Mouse (Mus musculus) forebrain, embryonic 16.5 days (tissue): ENCODE measurements at regions not wholly inside any gene's neighbourhood (a gene's known extent, or its start where the extent isn't known, plus 50 kb on each side); places are given as distances from the start of the nearest gene placed in this dataset.
A peak's percentile ranks its signal among the peaks of the same experiment; 100 is the strongest.

ENCODE experiments used
- ATAC-seq: fragments of 200-750 bp; cut with Nextera tagmentation; 2 replicates; pipeline ENCODE4 v1.8.0; 2017; ENCODE audit warnings: mild to moderate bottlenecking, moderate library complexity
- H3K27ac ChIP-seq: fragments of 300-500 bp; sonication (generic); 2 replicates; pipeline ENCODE4 v1.5.1; 2014; ENCODE audit warnings: low read length, control low read depth
- H3K27me3 ChIP-seq: fragments of 300-500 bp; sonication (generic); replicated peaks from 2 replicates; pipeline ENCODE4 v1.6.1; 2014; ENCODE audit warnings: low read length; ENCODE audit not compliant: control insufficient read depth, insufficient read depth
- H3K36me3 ChIP-seq: fragments of 300-500 bp; sonication (generic); 2 replicates; pipeline ENCODE4 v1.6.1; 2014; ENCODE audit not compliant: control insufficient read depth, insufficient read depth
- H3K4me1 ChIP-seq: fragments of 300-500 bp; sonication (generic); replicated peaks from 2 replicates; pipeline ENCODE4 v1.6.1; 2014; ENCODE audit warnings: low read length; ENCODE audit not compliant: control insufficient read depth, insufficient read depth
- H3K4me2 ChIP-seq: fragments of 300-500 bp; sonication (generic); 2 replicates; pipeline ENCODE4 v1.6.1; 2014; ENCODE audit warnings: mild to moderate bottlenecking, low read length, control low read depth
- H3K4me3 ChIP-seq: fragments of 300-500 bp; sonication (generic); replicated peaks from 2 replicates; pipeline ENCODE4 v1.5.1; 2014; ENCODE audit warnings: mild to moderate bottlenecking, low read length, control low read depth
- H3K9ac ChIP-seq: fragments of 300-500 bp; sonication (generic); replicated peaks from 2 replicates; pipeline ENCODE4 v1.6.1; 2014; ENCODE audit warnings: low read depth, low read length, control low read depth
- H3K9me3 ChIP-seq: fragments of 300-500 bp; sonication (generic); 2 replicates; pipeline ENCODE4 v1.6.1; 2016; ENCODE audit warnings: low read length; ENCODE audit not compliant: control insufficient read depth
- WGBS: fragments of 180-500 bp; shearing (Covaris S2); extraction: QIAGEN DNeasy Blood & Tissue Kit; methylation state at CpG from one replicate; pipeline ENCODE4 v1.1.7; 2014; 5-methylcytosine and 5-hydroxymethylcytosine counted together

DNA sequence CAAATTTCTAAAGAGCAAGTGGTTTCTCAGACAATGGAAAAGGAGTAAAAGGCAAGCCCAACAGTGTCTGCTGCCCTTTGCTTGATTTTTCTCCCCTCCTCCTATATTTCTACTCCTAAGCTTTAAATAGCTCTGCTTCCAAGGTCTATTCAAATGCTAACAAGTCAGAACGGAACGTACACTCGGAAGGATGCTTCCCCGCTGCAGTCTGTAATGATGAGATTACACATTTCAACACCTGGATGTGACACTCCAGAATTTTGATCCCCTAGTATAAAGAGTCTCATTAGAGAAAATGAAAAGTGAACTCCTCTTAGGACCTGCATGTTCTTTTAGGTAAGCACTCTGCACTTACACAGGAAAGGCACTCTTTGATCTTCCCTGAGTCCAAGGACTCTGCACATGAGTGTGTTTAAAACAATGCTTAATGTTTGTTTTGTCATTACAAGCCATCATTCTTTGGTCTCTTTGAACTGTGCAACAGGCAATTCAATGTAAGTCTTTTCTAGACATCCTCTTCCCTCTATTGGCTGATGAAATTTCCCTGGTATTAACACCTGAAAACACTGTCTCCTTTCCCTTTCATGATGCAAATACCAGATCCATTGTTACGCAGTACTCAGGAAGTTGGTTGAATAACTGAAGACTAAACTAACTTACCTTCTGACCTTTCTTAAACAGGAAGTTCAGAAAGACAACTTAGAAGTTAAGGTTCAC lies 278.7 kb downstream of the Epha7 start:
- Histone ChIP-seq H3K27ac (no peak overlapping the region), H3K27me3 (no peaks in the 10 kb centered on the region), H3K9me3 (no peaks in the 10 kb centered on the region), H3K9ac (no peak overlapping the region), H3K4me1 (no peaks in the 10 kb centered on the region), H3K4me2 (no peak overlapping the region), H3K4me3 (no peak overlapping the region), H3K36me3 (no peaks in the 10 kb centered on the region)
- no peak for ATAC-seq
- WGBS: 25% methylated on average over 5 of the region's 5 CpGs

DNA sequence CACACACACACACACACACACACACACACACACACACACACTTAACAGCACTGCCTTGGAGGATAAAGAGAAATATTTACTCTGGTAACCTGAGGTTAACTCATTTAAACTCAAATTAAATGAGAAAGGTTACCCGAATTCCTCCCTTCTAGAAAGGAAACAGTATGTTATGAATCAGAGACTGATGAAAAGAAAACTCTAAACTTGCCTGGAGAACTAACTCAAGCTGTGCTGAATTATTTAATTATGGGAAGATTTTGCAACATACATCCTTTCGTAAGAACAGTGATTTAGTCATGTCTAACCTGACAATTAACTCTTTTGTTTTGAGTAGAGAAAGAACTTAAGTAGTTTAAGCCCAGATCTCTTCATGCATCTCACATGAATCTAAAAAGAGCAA lies 289.4 kb downstream of the Epha7 start:
- H3K36me3 ChIP-seq: no peaks in the 10 kb centered on the region
- no peak for ATAC-seq
- no peaks in the 10 kb centered on the region for H3K27me3 ChIP-seq
- H3K4me3 ChIP-seq: no peak overlapping the region
- no peaks in the 10 kb centered on the region for H3K4me1 ChIP-seq
- H3K9ac ChIP-seq: no peak overlapping the region
- WGBS: 38% methylated on average over 2 of the region's 2 CpGs
- H3K9me3 ChIP-seq: no peaks in the 10 kb centered on the region
- H3K27ac ChIP-seq: no peak overlapping the region
- H3K4me2 ChIP-seq: no peak overlapping the region

GRCm38 (mm10) chr4:29103414-29103813 lies 290.5 kb downstream of the Epha7 start:
- no peaks in the 10 kb centered on the region for H3K27me3 ChIP-seq
- 93% methylated on average over 1 of the region's 1 CpGs for WGBS
- H3K4me2 ChIP-seq: no peak overlapping the region

DNA sequence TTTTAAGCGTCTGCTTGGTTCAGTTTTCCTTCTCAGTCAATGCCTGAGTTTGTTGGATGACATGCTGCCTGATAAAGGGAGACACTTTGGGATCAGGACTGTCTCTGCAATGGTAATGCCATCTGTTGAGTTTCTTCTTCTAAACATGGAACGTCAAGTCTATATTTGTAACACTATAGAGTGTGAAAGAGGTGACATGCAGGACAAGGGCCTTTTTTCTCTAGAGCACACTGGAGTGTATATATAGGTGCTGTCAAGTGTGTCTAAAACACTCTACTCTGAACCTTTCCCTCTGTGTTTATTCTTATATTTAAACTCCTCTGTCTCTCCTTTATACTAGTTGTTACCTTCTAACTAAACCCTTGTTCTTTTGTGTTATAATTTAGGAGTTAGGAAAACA lies 299.6 kb downstream of the Epha7 start:
- no peaks in the 10 kb centered on the region for H3K36me3 ChIP-seq
- 79% methylated on average over 2 of the region's 2 CpGs for WGBS
- peaks cover 2% of the 10 kb centered on the region; the same call in 1 of the 2 replicates for H3K4me1 ChIP-seq
- no peak overlapping the region for H3K27ac ChIP-seq
- no peak overlapping the region for H3K9ac ChIP-seq
- ATAC-seq: no peak
- no peaks in the 10 kb centered on the region for H3K27me3 ChIP-seq
- no peak overlapping the region for H3K4me3 ChIP-seq
- no peaks in the 10 kb centered on the region for H3K9me3 ChIP-seq
- no peak overlapping the region for H3K4me2 ChIP-seq

More at GRCm38 (mm10) chr4:29103414-29103813, 290.5 kb downstream of the Epha7 start:
- Histone ChIP-seq H3K9ac (no peak overlapping the region), H3K9me3 (no peaks in the 10 kb centered on the region), H3K4me3 (no peak overlapping the region), H3K36me3 (no peaks in the 10 kb centered on the region), H3K4me1 (no peaks in the 10 kb centered on the region), H3K27ac (no peak overlapping the region)
- ATAC-seq: no peak

DNA sequence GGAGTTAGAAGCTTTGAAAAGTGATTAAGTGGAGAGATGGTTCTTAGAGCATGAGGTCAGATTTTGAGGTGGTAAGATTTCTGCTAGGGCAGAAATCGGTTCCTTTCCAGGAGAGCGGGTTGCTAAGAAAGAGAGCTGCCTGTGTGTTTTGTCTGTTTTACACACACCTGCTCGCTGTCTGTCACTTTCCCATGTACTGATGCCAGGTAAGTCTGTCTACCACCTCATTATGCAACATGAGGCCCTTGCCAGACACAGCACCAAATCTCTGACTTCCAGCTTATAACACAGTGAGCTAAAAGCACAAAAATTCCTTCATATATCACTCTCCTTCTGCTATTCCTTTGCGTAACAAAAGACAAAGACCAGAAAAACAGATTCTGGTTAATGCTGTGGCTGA lies 304.1 kb downstream of the Epha7 start:
- no peak overlapping the region for H3K4me3 ChIP-seq
- no peaks in the 10 kb centered on the region for H3K9me3 ChIP-seq
- H3K36me3 ChIP-seq: no peaks in the 10 kb centered on the region
- ATAC-seq: peak; percentile 34; the same call in 1 of the 2 replicates
- WGBS: 55% methylated on average over 4 of the region's 4 CpGs
- H3K4me1 ChIP-seq: peaks cover 13% of the 10 kb centered on the region
- H3K9ac ChIP-seq: no peak overlapping the region
- no peak overlapping the region for H3K4me2 ChIP-seq
- H3K27me3 ChIP-seq: no peaks in the 10 kb centered on the region
- H3K27ac ChIP-seq: no peak overlapping the region

DNA sequence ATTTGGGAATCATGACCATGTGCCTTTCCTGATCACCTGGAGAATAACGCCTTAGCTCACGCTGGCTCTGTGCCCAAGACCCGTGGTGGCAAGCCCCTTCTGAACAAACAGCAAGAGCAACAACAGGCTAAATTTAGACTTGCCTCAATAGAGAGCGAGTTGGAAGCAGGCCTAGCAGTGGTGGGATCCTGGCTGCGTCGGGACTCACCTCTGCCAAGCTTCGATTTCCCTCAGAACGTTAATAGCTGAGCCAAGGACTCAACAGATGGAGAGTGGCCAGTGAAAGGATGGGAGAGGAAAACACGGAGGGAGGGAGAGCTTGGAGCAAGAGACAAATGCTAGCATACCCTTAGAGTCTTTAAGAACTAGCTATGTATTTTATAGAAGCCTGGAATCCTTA lies 305.0 kb downstream of the Epha7 start:
- 30% methylated on average over 9 of the region's 9 CpGs for WGBS
- no peaks in the 10 kb centered on the region for H3K9me3 ChIP-seq
- no peak overlapping the region; the same call in 1 of the 2 replicates for H3K27ac ChIP-seq
- H3K4me3 ChIP-seq: no peak overlapping the region
- H3K27me3 ChIP-seq: no peaks in the 10 kb centered on the region
- ATAC-seq: peak; percentile 95
- no peak overlapping the region for H3K9ac ChIP-seq
- peak overlapping the region; percentile 26 for H3K4me2 ChIP-seq
- H3K4me1 ChIP-seq: peaks cover 13% of the 10 kb centered on the region
- H3K36me3 ChIP-seq: no peaks in the 10 kb centered on the region

DNA sequence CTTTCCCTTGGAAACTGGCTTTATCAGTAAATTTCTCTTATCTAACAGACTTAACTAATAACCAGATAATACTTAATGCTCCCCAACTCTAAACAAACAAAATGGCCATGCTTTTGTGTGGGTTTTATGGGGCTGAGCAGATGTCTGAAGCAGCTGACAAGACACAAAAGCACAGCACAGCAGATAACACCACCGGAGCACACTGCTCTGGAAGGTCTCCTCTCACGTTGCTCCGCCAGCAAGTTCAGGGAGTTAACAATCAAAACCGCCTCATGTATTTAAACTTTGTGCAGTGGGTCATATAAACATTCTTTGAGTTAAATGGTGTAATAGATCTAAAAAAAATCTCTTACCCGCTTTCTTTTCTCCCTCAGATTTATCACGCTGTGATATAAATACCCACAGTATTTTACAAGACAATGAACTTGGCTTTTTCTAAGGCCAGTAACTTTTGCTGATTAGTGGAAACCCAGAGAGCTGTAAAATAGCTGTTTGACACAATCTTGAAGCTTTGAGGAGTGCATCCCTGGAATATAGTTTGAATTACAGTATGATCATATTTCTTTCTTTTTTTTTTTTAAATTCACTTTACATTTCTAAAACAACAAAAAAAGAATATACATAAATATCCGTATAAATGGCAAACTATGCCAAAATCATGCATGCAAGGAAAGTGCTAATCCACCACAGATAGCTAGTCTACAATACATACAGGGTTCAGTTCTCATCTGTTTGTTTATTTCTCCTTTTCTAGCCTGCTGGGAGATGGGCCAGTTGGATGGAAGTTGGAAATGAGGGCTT lies 305.9 kb downstream of the Epha7 start:
- H3K9ac ChIP-seq: no peak overlapping the region
- H3K4me3 ChIP-seq: no peak overlapping the region
- H3K36me3 ChIP-seq: no peaks in the 10 kb centered on the region
- no peak for ATAC-seq
- 12% methylated on average over 7 of the region's 7 CpGs for WGBS
- H3K4me2 ChIP-seq: no peak overlapping the region
- no peaks in the 10 kb centered on the region for H3K27me3 ChIP-seq
- H3K9me3 ChIP-seq: no peaks in the 10 kb centered on the region
- no peak overlapping the region for H3K27ac ChIP-seq
- H3K4me1 ChIP-seq: peaks cover 13% of the 10 kb centered on the region

DNA sequence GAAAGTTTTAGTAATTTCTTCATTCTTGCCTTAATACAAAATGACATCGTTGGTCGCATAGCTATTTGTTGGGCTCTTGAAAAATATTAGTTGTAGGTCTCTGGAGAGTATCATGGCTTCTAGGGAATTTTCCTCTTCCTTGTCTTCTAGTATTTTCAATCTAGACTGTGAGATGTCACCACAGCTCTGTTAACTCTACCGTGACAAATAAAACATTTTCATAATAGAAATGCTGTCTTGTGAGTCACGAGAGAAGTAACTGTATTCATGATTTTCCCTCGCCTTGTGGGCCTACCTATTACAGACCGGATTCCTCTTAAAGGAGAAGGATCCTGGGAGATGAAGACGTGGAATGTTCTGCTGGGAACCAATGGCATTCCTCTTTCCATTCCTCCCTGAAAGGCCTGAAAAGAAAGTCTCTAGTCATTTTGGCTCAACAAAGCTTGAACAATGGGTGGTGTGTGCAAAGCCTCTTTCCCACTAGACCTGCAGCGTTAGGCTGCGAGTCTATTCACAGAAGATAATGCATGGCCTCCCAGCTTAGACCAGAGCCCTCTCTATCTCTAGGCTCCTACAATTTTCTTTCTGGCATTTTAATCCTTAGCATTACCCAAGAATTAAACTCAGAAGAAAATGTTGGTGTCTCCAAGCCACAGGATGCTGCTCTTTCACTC lies 306.7 kb downstream of the Epha7 start:
- no peak for ATAC-seq
- 24% methylated on average over 9 of the region's 9 CpGs for WGBS
- no peak overlapping the region for H3K4me3 ChIP-seq
- H3K9me3 ChIP-seq: no peaks in the 10 kb centered on the region
- no peaks in the 10 kb centered on the region for H3K36me3 ChIP-seq
- no peaks in the 10 kb centered on the region for H3K27me3 ChIP-seq
- H3K9ac ChIP-seq: no peak overlapping the region
- no peak overlapping the region for H3K4me2 ChIP-seq
- H3K27ac ChIP-seq: no peak overlapping the region
- peaks cover 13% of the 10 kb centered on the region for H3K4me1 ChIP-seq

DNA sequence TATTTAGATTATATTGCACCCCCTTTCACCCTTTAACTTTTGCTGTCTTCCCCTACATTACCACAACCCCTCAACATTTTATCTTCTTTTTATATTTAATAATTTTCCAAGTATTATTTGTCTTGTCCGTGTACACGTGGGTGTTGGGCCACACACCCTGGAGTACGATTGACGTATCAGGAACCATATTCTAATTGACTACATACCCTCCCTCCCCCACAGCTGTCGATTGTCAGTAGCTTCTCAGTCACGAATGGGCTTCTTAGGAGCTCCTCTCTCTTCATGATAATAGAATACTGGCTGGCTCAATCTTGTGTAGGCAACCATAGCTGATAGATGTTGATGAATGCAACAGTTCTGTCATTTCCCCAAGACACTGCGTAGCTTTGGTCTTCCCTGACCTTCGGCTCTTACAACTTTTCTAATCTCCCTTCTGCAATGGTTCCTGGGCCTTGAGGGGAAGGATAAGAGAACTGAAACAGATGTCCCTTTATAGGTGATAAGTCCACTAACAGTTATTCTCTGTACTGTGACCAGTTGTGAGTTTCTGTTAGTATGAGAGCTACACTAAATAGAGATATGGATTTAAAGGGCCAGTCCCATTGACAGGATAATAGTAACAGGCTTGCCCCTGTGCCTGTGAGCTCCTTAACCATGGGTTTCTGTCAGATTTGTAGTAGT lies 310.9 kb downstream of the Epha7 start:
- Histone ChIP-seq H3K4me3 (no peak overlapping the region), H3K27ac (no peak overlapping the region), H3K4me1 (peaks cover under 1% of the 10 kb centered on the region; the same call in 1 of the 2 replicates), H3K9me3 (no peaks in the 10 kb centered on the region), H3K27me3 (no peaks in the 10 kb centered on the region), H3K9ac (no peak overlapping the region), H3K36me3 (no peaks in the 10 kb centered on the region), H3K4me2 (no peak overlapping the region)
- ATAC-seq: no peak
- 93% methylated on average over 8 of the region's 8 CpGs for WGBS
